Mouse (Mus musculus) liver, embryonic 14.5 days (tissue): ENCODE data around the gene Itpr3.

Experiments
- CTCF ChIP-seq: IDR thresholded peaks from 2 replicates; pipeline ENCODE4 v1.5.1; 2016; ENCODE audit warnings: antibody characterized with exemption, low read depth, control low read depth
- EP300 ChIP-seq: IDR thresholded peaks from 2 replicates; pipeline ENCODE4 v1.6.1; 2016; ENCODE audit warnings: antibody characterized with exemption, low read depth

- TF ChIP-seq CTCF (no peak), EP300 (no peak)
Observed at GRCm38 (mm10) chr17:27036465-27036864, 20.6 kb upstream of the Itpr3 start.
